16 mouse cellular contexts compared by ENCODE assay signal in the genomic region with DNA sequence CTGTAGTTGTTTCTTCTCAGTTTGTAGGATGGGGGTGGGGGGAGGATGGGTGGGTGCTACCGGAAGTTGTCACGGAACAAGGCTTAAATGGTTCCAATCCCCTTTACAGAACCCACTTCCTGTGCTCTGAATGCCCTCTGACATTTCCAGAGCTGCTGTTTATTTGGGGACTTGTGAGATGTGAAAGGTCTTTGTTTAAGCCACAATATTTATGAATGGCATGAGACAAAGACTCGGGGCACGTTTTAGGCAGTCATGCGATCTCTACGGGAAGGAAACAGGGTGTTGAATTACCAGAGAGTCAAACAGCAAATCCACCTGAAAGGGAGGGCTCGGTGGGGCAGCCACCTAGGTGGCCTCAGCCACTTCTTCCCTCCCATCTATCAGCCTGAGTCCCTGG. TPM values are rescaled to one million over a fixed set of nuclear protein-coding genes. Genes with fewer than 3 reads are reported as not detected.
DNase-seq lines count a peak whose midpoint lies in the region; ATAC-seq lines count a peak whose summit lies in the region.
"Had no signal": no experiment of that assay in that cellular context is flagged by ENCODE, and none has a peak within 500 bp of the region (broad histone marks: within the 10 kb centered on the region; RNA-seq: fewer than 3 reads in every experiment).

No protein-coding gene starts in this region.

- H3K27me3 ChIP-seq in kidney, embryonic 14.5 days (ENCODE audit: control insufficient read depth, insufficient read depth, low read length) = no peaks in the 10 kb centered on the region
- no peaks in the 10 kb centered on the region for H3K27me3 ChIP-seq in splenic B cell, adult 2 months (ENCODE audit: control insufficient read depth, insufficient read depth, low read length, poor library complexity, severe bottlenecking)
- H3K27me3 ChIP-seq in midbrain, embryonic 15.5 days (replicated peaks) = no peaks in the 10 kb centered on the region

- no peaks in the 10 kb centered on the region for H3K36me3 ChIP-seq in kidney, embryonic 14.5 days (ENCODE audit: control insufficient read depth, insufficient read depth, low read length)
- H3K36me3 ChIP-seq in splenic B cell, adult 2 months (ENCODE audit: control insufficient read depth, insufficient read depth, low read length, poor library complexity, severe bottlenecking) = no peaks in the 10 kb centered on the region
- no peaks in the 10 kb centered on the region for H3K36me3 ChIP-seq in midbrain, embryonic 15.5 days (replicated peaks)

- no peak for ATAC-seq in kidney, embryonic 14.5 days (ENCODE audit: low FRiP score, low TSS enrichment)
- ATAC-seq in hematopoietic stem cell, adult 5-6 weeks (replicated peaks in 1 of 2; ENCODE audit: insufficient read depth in 1 of 2, low FRiP score in 2 of 2, low TSS enrichment in 1 of 2, low read depth in 1 of 2, poor library complexity in 2 of 2, severe bottlenecking in 2 of 2) = peak; percentile 54 to 60
- ATAC-seq in midbrain, embryonic 15.5 days (replicated peaks) = no peak

- H3K4me2 ChIP-seq in kidney, embryonic 14.5 days (replicated peaks; ENCODE audit: low read depth, low read length) = no peak overlapping the region
- H3K4me2 ChIP-seq in midbrain, embryonic 15.5 days = no peak overlapping the region
- H3K4me2 ChIP-seq: liver, embryonic 11.5 days had no signal

- peaks cover 3% of the 10 kb centered on the region; the same call in 1 of the 2 replicates for H3K4me1 ChIP-seq in kidney, embryonic 14.5 days (ENCODE audit: control insufficient read depth, insufficient read depth, low read length)
- H3K4me1 ChIP-seq in midbrain, embryonic 15.5 days = no peaks in the 10 kb centered on the region

- no peaks in the 10 kb centered on the region for H3K9me3 ChIP-seq in kidney, embryonic 14.5 days (ENCODE audit: control insufficient read depth, low read length)
- no peaks in the 10 kb centered on the region for H3K9me3 ChIP-seq in midbrain, embryonic 15.5 days

- H3K4me3 ChIP-seq in kidney, embryonic 14.5 days (ENCODE audit: low read length) = no peak overlapping the region
- no peak overlapping the region for H3K4me3 ChIP-seq in midbrain, embryonic 15.5 days
- H3K4me3 ChIP-seq: myocyte had no signal

- no peak for DNase-seq in kidney, postnatal 25 days
- DNase-seq in T-cell, adult 2 months (ENCODE audit: low spot score) = peak; percentile 78
- DNase-seq in splenic B cell, adult 2 months (ENCODE audit: low read depth, low spot score) = peak; percentile 79
- no peak for DNase-seq in adrenal gland, postnatal 25 days
- no peak for DNase-seq in cerebellum, postnatal 10 days
- DNase-seq: cerebellum, adult 9-11 months; kidney, adult 11 months; layer of hippocampus, postnatal 36 days; lung, postnatal 36 days had no signal

- WGBS in kidney, embryonic 14.5 days = 1% methylated on average over 7 of the region's 7 CpGs
- 16% methylated on average over 7 of the region's 7 CpGs for WGBS in midbrain, embryonic 15.5 days

- H3K9ac ChIP-seq in kidney, embryonic 14.5 days (ENCODE audit: low read depth, low read length) = no peak overlapping the region
- no peak overlapping the region for H3K9ac ChIP-seq in midbrain, embryonic 15.5 days

- peak overlapping the region; percentile 38; the same call in 1 of the 2 replicates for H3K27ac ChIP-seq in kidney, embryonic 14.5 days (ENCODE audit: low read depth, low read length)
- no peak overlapping the region for H3K27ac ChIP-seq in midbrain, embryonic 15.5 days
- H3K27ac ChIP-seq: stomach, postnatal 0 days had no signal

RNA-seq across cellular contexts. Expression of gene Cldn10, which starts 46.6 kb away (rescaled TPM):
- 7.3 and 12.2 TPM in 2 replicates for polyA plus RNA-seq in kidney, embryonic 14.5 days (2014; fragmentation: Nextera tagmentation; extraction: Ambion mirVana)
- not detected in 2 replicates for total RNA-seq in hematopoietic stem cell, adult 5-6 weeks (2017)
- 0.15 TPM in 1 of 2 replicates, not detected in the other for total RNA-seq in adrenal gland, postnatal 25 days (2021)
- 1.8 TPM in 2 replicates for polyA plus RNA-seq in midbrain, embryonic 15.5 days (2015; fragmentation: Nextera tagmentation; extraction: Ambion mirVana)
- polyA plus RNA-seq: C2C12, myocyte had no signal

Comparison
In these comparisons a context has a peak if more than half of its experiments do, and no peak if none do; other contexts are left out.
1. ATAC-seq: peak in hematopoietic stem cell, adult 5-6 weeks (2 of 2); none in kidney, embryonic 14.5 days (single experiment) and midbrain, embryonic 15.5 days (single experiment).
2. DNase-seq: peak in T-cell, adult 2 months (single experiment) and splenic B cell, adult 2 months (single experiment); none in kidney, postnatal 25 days (0 of 2), adrenal gland, postnatal 25 days (single experiment) and cerebellum, postnatal 10 days (0 of 2).